Mouse (Mus musculus): ENCODE measurements around the gene Cryba2. TPM values are rescaled to one million over a fixed set of nuclear protein-coding genes. Genes with fewer than 3 reads are reported as not detected.

Cryba2 gene
- not detected in 2 replicates for polyA plus RNA-seq (2014; fragmentation: Nextera tagmentation; extraction: Ambion mirVana)

DNA sequence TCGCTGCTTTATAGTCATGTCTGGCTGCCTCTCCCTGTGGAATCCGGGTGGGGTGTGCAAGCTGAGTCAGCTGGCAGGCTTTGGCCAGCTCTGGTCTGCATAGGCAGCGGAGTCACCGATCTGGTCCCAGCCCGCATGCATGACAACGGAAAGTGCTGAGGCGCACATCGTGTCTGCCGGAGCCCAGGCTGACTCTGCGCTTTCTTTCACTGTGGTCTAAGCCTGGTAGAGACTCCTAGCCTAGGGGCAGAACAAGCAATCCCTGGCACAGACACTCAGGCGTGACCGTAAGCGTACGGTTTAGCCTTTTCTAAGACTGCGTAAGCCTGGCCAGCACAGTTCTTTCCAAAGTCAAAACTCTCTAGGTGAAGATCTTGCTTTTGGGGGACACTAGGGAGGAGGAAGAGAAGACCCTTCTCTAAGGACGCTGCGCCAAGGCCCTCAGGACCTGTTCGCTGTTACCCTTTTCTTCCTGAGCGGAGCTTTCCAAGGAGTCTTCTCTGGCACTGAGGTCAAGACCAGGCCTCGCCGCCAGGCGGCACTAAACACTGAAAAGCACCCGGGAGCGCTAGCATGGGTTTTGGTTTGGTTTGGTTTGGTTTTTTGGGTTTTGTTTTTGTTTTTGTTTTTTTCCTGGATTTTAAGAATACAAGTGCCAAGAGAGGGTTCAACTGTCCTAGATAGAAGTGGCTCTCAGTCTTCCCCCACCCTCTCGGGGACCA is at the start of gene Cryba2:
Cryba2 (minus strand) TSS at position 10 of the 722 bp plus-strand sequence.
- H3K27me3 ChIP-seq (replicated peaks; ENCODE audit: control insufficient read depth, insufficient read depth, low read length), result peaks cover 78% of the 10 kb centered on the region
- peak; percentile 76 for DNase-seq (ENCODE audit: low spot score)
- peak within 1 kb of the TSS; percentile 17; the same call in 1 of the 2 replicates for H3K9ac ChIP-seq (ENCODE audit: low read length)
- 2% methylated on average over 25 of the region's 25 CpGs for WGBS
- ATAC-seq, result 0 out of 2 replicates have a peak, but pooled peaks have one; percentile 19
- peak within 1 kb of the TSS; percentile 9 for H3K4me3 ChIP-seq (ENCODE audit: low read depth, low read length)
- H3K9me3 ChIP-seq (replicated peaks; ENCODE audit: control insufficient read depth, low read length), result no peaks in the 10 kb centered on the region
- H3K4me2 ChIP-seq (ENCODE audit: low read length), result peak within 1 kb of the TSS; percentile 38
- no peaks in the 10 kb centered on the region for H3K36me3 ChIP-seq (ENCODE audit: control insufficient read depth, insufficient read depth, low read length)
- H3K27ac ChIP-seq (ENCODE audit: low read depth, low read length), result no peak within 1 kb of the TSS
- no peaks in the 10 kb centered on the region for H3K4me1 ChIP-seq (ENCODE audit: control insufficient read depth, insufficient read depth, low read length)

DNA sequence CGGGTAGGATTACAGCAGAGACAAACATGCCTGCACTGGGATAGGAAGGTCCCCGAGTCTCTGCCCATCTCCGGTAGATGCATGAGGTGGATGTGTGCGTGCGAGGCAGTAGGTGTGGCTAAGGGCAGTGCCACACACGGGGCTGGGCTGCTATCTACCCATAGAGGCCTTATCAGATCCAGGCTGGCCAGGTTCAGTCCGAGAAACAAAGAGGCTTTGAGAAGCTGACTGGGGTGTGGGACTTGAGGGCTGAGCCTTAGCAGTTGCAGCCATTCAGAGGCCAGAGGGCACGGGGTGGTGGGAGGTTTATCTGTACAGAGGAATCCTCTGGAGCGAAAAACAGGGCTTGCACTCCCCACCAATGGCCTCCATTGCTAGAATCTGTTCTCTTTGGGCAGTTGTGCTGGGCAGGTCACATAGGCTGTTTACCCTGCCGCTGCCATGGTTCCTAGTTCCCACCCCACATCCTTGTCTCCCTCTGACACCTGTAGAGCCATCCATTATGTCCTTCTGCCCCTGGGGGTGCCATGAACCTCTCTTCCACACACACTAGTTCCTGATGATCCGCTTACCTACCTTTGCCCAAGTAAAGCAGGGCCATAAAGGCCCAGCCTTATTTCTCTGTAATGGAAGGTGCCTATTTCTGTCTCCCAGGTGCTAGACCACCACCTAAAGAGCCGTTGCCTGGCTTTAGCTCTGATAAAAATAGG is 48.9 kb upstream of the Cryba2 start:
- H3K27ac ChIP-seq (ENCODE audit: low read depth, low read length), result no peak overlapping the region
- H3K4me1 ChIP-seq (ENCODE audit: control insufficient read depth, insufficient read depth, low read length), result no peaks in the 10 kb centered on the region
- H3K9me3 ChIP-seq (replicated peaks; ENCODE audit: control insufficient read depth, low read length), result no peaks in the 10 kb centered on the region
- no peak for ATAC-seq
- H3K4me3 ChIP-seq (ENCODE audit: low read depth, low read length), result no peak overlapping the region
- H3K4me2 ChIP-seq (ENCODE audit: low read length), result no peak overlapping the region
- peaks cover 18% of the 10 kb centered on the region for H3K27me3 ChIP-seq (replicated peaks; ENCODE audit: control insufficient read depth, insufficient read depth, low read length)
- H3K9ac ChIP-seq (ENCODE audit: low read length), result no peak overlapping the region
- H3K36me3 ChIP-seq (ENCODE audit: control insufficient read depth, insufficient read depth, low read length), result no peaks in the 10 kb centered on the region
- 59% methylated on average over 12 of the region's 12 CpGs for WGBS
- no peak for DNase-seq (ENCODE audit: low spot score)

DNA sequence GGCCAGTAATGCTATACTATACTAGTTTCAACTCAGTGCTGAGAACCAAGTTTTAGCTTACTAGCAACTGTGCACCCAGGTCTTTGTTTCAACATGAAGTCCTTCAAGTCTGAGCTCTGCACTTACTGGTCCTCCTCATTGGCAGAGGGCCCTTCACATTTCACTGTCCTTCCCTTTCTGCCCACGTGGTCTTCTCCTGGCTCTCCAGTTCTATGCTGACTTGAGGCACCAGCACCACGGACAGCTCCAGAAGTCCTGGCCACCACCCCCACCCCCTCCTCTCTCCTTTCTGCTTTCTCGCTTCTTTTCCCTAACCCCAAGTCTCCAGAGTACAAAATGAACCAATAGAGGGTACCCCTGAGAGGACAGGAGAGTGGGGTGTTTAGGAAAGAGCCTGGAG is 46.8 kb upstream of the Cryba2 start:
- WGBS, result 4% methylated on average over 3 of the region's 3 CpGs
- Histone ChIP-seq H3K4me2 (ENCODE audit: low read length) (no peak overlapping the region), H3K9ac (ENCODE audit: low read length) (no peak overlapping the region), H3K9me3 (replicated peaks; ENCODE audit: control insufficient read depth, low read length) (no peaks in the 10 kb centered on the region), H3K27me3 (replicated peaks; ENCODE audit: control insufficient read depth, insufficient read depth, low read length) (peaks cover 8% of the 10 kb centered on the region; the same call in 1 of the 2 replicates), H3K27ac (ENCODE audit: low read depth, low read length) (no peak overlapping the region), H3K36me3 (ENCODE audit: control insufficient read depth, insufficient read depth, low read length) (no peaks in the 10 kb centered on the region), H3K4me1 (ENCODE audit: control insufficient read depth, insufficient read depth, low read length) (no peaks in the 10 kb centered on the region), H3K4me3 (ENCODE audit: low read depth, low read length) (no peak overlapping the region)
- no peak for ATAC-seq
- DNase-seq (ENCODE audit: low spot score), result no peak

DNA sequence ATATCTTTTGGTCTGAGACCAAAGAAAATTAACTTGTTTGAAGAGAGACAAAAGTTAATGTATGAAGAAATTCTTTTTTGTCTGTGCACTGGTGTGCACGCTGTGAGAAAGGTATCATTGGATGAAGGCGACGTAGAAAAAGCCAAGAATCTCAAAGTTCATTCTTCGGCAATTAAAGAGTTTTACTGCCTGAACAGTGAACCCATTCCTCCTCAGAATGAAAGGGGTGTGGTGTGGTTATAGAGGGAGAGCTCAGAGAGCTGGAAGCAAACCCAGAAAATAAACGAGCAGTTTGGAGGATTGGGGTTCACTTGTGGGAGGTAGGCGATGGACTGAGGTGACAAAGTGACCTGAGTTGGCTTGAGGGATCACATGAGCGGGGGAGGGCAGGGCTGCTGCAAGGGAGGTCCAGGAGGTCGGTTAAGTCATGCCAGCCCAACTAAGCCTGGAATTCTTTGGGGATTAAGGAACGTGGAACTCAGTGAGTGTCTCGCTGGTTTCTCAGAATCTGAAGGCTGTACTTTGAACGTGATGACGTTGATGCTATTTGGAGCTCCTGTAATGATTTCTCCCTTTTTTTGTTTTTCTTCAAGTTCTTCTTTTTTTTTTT is 43.4 kb upstream of the Cryba2 start:
- H3K27me3 ChIP-seq (replicated peaks; ENCODE audit: control insufficient read depth, insufficient read depth, low read length), result peaks cover 15% of the 10 kb centered on the region; the same call in 1 of the 2 replicates
- ATAC-seq (no peak), DNase-seq (ENCODE audit: low spot score) (no peak)
- H3K9me3 ChIP-seq (replicated peaks; ENCODE audit: control insufficient read depth, low read length), result no peaks in the 10 kb centered on the region
- no peak overlapping the region for H3K4me2 ChIP-seq (ENCODE audit: low read length)
- H3K9ac ChIP-seq (ENCODE audit: low read length), result no peak overlapping the region
- 32% methylated on average over 12 of the region's 12 CpGs for WGBS
- H3K27ac ChIP-seq (ENCODE audit: low read depth, low read length), result no peak overlapping the region
- no peak overlapping the region for H3K4me3 ChIP-seq (ENCODE audit: low read depth, low read length)
- H3K4me1 ChIP-seq (ENCODE audit: control insufficient read depth, insufficient read depth, low read length), result no peaks in the 10 kb centered on the region
- H3K36me3 ChIP-seq (ENCODE audit: control insufficient read depth, insufficient read depth, low read length), result no peaks in the 10 kb centered on the region

DNA sequence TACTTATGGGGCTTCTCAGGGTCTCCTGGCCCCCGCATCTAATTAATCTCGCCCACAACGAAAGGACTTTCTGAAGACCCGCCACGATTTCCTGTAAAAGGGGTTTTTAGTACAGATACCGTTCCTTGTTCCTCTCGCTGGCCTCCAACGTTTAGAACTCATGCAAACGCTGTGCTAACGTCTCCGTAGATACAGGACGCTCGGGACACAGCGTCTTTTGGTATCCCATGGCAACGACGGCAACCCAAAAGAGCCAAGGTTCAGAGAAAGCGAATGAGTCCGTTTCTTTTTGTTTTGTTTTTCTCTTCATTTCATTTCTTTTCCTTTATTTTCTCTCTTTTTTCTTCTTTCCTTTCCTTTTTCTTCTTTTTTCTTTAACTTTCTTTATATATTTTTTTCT is 42.5 kb upstream of the Cryba2 start, which contains the start of gene Cfap65:
Cfap65 (minus strand) TSS at position 198 of the 400 bp plus-strand sequence.
- Histone ChIP-seq H3K27ac (ENCODE audit: low read depth, low read length) (no peak within 1 kb of the TSS), H3K36me3 (ENCODE audit: control insufficient read depth, insufficient read depth, low read length) (no peaks in the 10 kb centered on the region), H3K4me1 (ENCODE audit: control insufficient read depth, insufficient read depth, low read length) (no peaks in the 10 kb centered on the region), H3K9me3 (replicated peaks; ENCODE audit: control insufficient read depth, low read length) (no peaks in the 10 kb centered on the region), H3K4me3 (ENCODE audit: low read depth, low read length) (peak within 1 kb of the TSS; percentile 24), H3K4me2 (ENCODE audit: low read length) (peak within 1 kb of the TSS; percentile 50), H3K9ac (ENCODE audit: low read length) (peak within 1 kb of the TSS; percentile 36; the same call in 1 of the 2 replicates), H3K27me3 (replicated peaks; ENCODE audit: control insufficient read depth, insufficient read depth, low read length) (peaks cover 15% of the 10 kb centered on the region; the same call in 1 of the 2 replicates)
- peak; percentile 66; the same call in 1 of the 2 replicates for ATAC-seq
- WGBS, result 1% methylated on average over 18 of the region's 18 CpGs
- peak; percentile 84 for DNase-seq (ENCODE audit: low spot score)

DNA sequence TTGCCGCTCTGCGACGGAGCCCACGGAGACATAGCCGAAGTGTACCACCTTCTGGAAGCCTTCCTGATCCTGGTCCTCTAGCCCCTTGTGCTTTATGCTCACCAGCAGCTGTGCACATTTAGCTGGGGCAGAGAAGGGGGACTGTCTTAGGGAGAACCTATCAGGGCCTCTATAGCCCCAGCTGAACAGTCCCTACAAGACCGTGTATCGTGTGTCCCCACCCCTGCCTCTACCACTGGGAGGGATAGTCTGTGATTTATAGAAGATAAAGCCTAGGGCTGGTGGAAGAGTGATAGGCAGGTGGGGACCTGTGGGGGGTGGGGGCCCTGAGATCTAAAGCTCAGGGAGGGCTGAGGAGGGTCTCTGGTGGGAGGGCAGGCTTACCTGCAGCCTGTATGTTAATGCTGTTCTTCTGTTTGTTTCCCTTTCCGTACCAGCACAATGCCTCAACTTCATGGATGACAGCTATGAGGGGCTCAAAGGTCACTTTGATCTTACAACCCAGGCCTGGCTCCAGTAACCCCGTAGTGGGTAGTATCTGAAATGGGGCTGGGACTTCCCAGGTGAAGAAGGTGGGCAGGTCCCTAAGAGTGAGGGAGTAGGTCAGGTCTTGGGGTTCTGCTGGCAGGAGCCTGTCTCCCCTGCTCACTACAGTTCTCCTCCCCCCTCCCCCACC is 34.8 kb upstream of the Cryba2 start:
- Histone ChIP-seq H3K27ac (ENCODE audit: low read depth, low read length) (no peak overlapping the region), H3K36me3 (ENCODE audit: control insufficient read depth, insufficient read depth, low read length) (no peaks in the 10 kb centered on the region), H3K27me3 (replicated peaks; ENCODE audit: control insufficient read depth, insufficient read depth, low read length) (0 out of 2 replicates have a peak, but pooled peaks cover 5% of the 10 kb centered on the region), H3K4me1 (ENCODE audit: control insufficient read depth, insufficient read depth, low read length) (no peaks in the 10 kb centered on the region), H3K4me3 (ENCODE audit: low read depth, low read length) (no peak overlapping the region), H3K9ac (ENCODE audit: low read length) (no peak overlapping the region), H3K4me2 (ENCODE audit: low read length) (no peak overlapping the region), H3K9me3 (replicated peaks; ENCODE audit: control insufficient read depth, low read length) (no peaks in the 10 kb centered on the region)
- DNase-seq (ENCODE audit: low spot score) (no peak), ATAC-seq (no peak)
- WGBS, result 86% methylated on average over 9 of the region's 9 CpGs

DNA sequence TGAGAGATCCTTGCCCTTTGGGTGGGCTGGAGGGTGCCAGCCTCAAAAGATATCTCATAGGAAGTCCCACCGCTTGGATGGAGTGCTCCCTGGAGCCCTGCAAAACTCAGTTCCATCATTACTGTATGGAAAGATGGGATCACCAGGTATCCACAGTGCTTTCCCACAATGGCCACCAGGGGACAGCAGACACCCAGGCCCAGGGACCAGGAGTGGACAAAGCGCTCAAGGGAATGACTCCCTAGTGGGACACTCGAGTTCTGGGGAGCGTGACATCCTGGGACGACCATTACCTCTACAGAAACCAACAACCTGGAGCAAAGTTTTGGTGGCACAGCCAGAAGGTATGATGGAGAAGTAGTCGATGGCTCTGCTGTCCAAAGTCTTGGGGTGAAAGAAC is 33.8 kb upstream of the Cryba2 start:
- 41% methylated on average over 6 of the region's 6 CpGs for WGBS
- Histone ChIP-seq H3K4me2 (ENCODE audit: low read length) (no peak overlapping the region), H3K27me3 (replicated peaks; ENCODE audit: control insufficient read depth, insufficient read depth, low read length) (0 out of 2 replicates have a peak, but pooled peaks cover 1% of the 10 kb centered on the region), H3K36me3 (ENCODE audit: control insufficient read depth, insufficient read depth, low read length) (no peaks in the 10 kb centered on the region), H3K4me3 (ENCODE audit: low read depth, low read length) (no peak overlapping the region), H3K27ac (ENCODE audit: low read depth, low read length) (no peak overlapping the region), H3K9me3 (replicated peaks; ENCODE audit: control insufficient read depth, low read length) (no peaks in the 10 kb centered on the region), H3K4me1 (ENCODE audit: control insufficient read depth, insufficient read depth, low read length) (no peaks in the 10 kb centered on the region), H3K9ac (ENCODE audit: low read length) (no peak overlapping the region)
- DNase-seq (ENCODE audit: low spot score) (peak; percentile 49), ATAC-seq (no peak)

DNA sequence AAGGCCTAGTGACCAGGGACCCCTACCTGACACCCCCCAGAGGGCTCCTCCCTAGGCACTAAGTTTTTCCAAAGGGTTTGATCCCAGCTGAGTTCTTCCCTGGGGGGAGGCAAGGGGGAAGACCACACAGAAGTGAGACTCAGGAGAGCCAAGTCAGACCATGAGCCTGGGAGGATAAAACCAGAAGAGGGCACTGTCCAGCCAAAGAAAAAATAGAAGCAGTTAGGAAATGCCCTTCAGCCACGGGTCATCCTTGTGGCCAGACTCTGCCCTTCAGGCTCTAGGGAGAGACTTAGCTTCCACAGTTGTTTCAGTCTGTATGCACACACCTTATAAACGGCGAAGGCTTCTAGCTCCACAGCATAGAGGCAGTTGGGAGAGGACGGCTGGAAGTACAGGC is 31.5 kb upstream of the Cryba2 start:
- Histone ChIP-seq H3K9ac (ENCODE audit: low read length) (no peak overlapping the region), H3K4me3 (ENCODE audit: low read depth, low read length) (no peak overlapping the region), H3K9me3 (replicated peaks; ENCODE audit: control insufficient read depth, low read length) (no peaks in the 10 kb centered on the region), H3K4me2 (ENCODE audit: low read length) (no peak overlapping the region), H3K36me3 (ENCODE audit: control insufficient read depth, insufficient read depth, low read length) (no peaks in the 10 kb centered on the region), H3K27me3 (replicated peaks; ENCODE audit: control insufficient read depth, insufficient read depth, low read length) (no peaks in the 10 kb centered on the region), H3K4me1 (ENCODE audit: control insufficient read depth, insufficient read depth, low read length) (no peaks in the 10 kb centered on the region), H3K27ac (ENCODE audit: low read depth, low read length) (no peak overlapping the region)
- ATAC-seq (no peak), DNase-seq (ENCODE audit: low spot score) (no peak)
- 64% methylated on average over 4 of the region's 4 CpGs for WGBS

All from forebrain, embryonic 14.5 days (tissue).